Mouse (Mus musculus): ENCODE data around the gene Gm20906.
"Not testable (repeated sequence)": the region's sequence is repeated elsewhere in the genome, so short reads cannot be mapped to it uniquely, and the experiment has no call there.

Gm20906 gene

GRCm38 (mm10) chrY:87550666-87551065 lies at the start of gene Gm20906:
Gm20906 (plus strand) TSS chrY:87550966.
- not testable (repeated sequence) for DNase-seq (ENCODE audit: low spot score in 2 of 2)
